Comparison of ENCODE assay signal across 9 mouse cellular contexts in the genomic region with DNA sequence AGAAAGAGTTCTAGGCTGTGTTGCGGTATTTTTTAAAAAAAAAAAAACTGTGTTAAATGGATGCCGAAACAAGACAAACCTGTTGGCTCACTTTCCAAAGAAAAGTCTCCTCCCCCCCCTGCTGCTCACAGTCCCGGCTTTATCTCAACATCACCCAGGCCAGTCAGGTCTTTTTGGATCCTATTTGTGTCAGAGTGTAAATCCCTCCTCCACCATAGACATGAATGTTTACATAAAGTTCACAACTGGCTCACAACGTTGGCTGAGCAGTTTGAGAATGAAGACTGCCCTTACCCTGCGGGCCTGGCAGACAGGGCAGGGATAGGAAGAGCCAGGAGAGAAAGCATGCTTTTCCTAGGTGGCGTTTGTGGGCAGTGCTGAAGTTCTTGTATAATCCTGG. TPM values are rescaled to one million over a fixed set of nuclear protein-coding genes. Genes with fewer than 3 reads are reported as not detected.
DNase-seq lines count a peak whose midpoint lies in the region; ATAC-seq and TF ChIP-seq lines count a peak whose summit lies in the region.
"Had no signal": no experiment of that assay in that cellular context is flagged by ENCODE, and none has a peak within 500 bp of the region (broad histone marks: within the 10 kb centered on the region; RNA-seq: fewer than 3 reads in every experiment).

No protein-coding gene starts in this region.

- WGBS in embryonic facial prominence, embryonic 14.5 days: 22% methylated on average over 6 of the region's 6 CpGs
- WGBS in neural tube, embryonic 15.5 days: 38% methylated on average over 6 of the region's 6 CpGs

- H3K27ac ChIP-seq in layer of hippocampus, adult 2 months: peak overlapping the region; percentile 96
- H3K27ac ChIP-seq in embryonic facial prominence, embryonic 14.5 days (replicated peaks; ENCODE audit: low read depth, low read length): no peak overlapping the region; the same call in 1 of the 2 replicates
- H3K27ac ChIP-seq in neural tube, embryonic 15.5 days (replicated peaks): no peak overlapping the region
- H3K27ac ChIP-seq: liver, embryonic 13.5 days had no signal

- intact Hi-C loops in heart, postnatal 10 days (cut with DNase I): no loop called here

- peak overlapping the region; percentile 87 for H3K4me3 ChIP-seq in layer of hippocampus, adult 2 months
- peak overlapping the region; percentile 63 for H3K4me3 ChIP-seq in embryonic facial prominence, embryonic 14.5 days (ENCODE audit: low read depth, low read length)
- peak overlapping the region; percentile 65 for H3K4me3 ChIP-seq in neural tube, embryonic 15.5 days (replicated peaks)
- H3K4me3 ChIP-seq: liver, embryonic 13.5 days had no signal

- H3K4me1 ChIP-seq in embryonic facial prominence, embryonic 14.5 days (ENCODE audit: control insufficient read depth, insufficient read depth, low read length): peaks cover 20% of the 10 kb centered on the region
- H3K4me1 ChIP-seq in neural tube, embryonic 15.5 days: peaks cover 37% of the 10 kb centered on the region
- H3K4me1 ChIP-seq: liver, embryonic 13.5 days had no signal

- no peak for DNase-seq in layer of hippocampus, adult 2 months (ENCODE audit: low spot score in 2 of 2)
- DNase-seq in layer of hippocampus, postnatal 10 days (ENCODE audit: low spot score in 2 of 2): no peak
- peak; percentile 66 for DNase-seq in embryonic facial prominence, embryonic 14.5 days (ENCODE audit: low spot score)
- DNase-seq in kidney, adult 9 months: peak; percentile 35
- DNase-seq in heart, postnatal 10 days: no peak
- DNase-seq in gastrocnemius, postnatal 10 days: no peak
- no peak for DNase-seq in left cerebral cortex, adult 8-10 months (ENCODE audit: low spot score in 2 of 2)
- DNase-seq: liver, embryonic 13.5 days had no signal

- TF ChIP-seq CTCF in layer of hippocampus, adult 2 months (conservative IDR thresholded peaks at IDR 0.05): no peak

- peak overlapping the region; percentile 90 for H3K4me2 ChIP-seq in embryonic facial prominence, embryonic 14.5 days (ENCODE audit: low read depth, low read length)
- H3K4me2 ChIP-seq in neural tube, embryonic 15.5 days: peak overlapping the region; percentile 89
- H3K4me2 ChIP-seq: liver, embryonic 13.5 days had no signal

- no peak overlapping the region for H3K9ac ChIP-seq in embryonic facial prominence, embryonic 14.5 days (ENCODE audit: low read depth, low read length)
- peak overlapping the region; percentile 77; the same call in 1 of the 2 replicates for H3K9ac ChIP-seq in neural tube, embryonic 15.5 days (replicated peaks)
- H3K9ac ChIP-seq: liver, embryonic 13.5 days had no signal

- peaks cover 21% of the 10 kb centered on the region; the same call in 1 of the 2 replicates for H3K27me3 ChIP-seq in embryonic facial prominence, embryonic 14.5 days (replicated peaks; ENCODE audit: control insufficient read depth, insufficient read depth, low read length)
- H3K27me3 ChIP-seq in neural tube, embryonic 15.5 days (replicated peaks): peaks cover 23% of the 10 kb centered on the region

- H3K9me3 ChIP-seq in embryonic facial prominence, embryonic 14.5 days (ENCODE audit: control insufficient read depth, low read length): no peaks in the 10 kb centered on the region
- no peaks in the 10 kb centered on the region for H3K9me3 ChIP-seq in neural tube, embryonic 15.5 days (replicated peaks)
- H3K9me3 ChIP-seq: liver, embryonic 13.5 days had no signal

- H3K36me3 ChIP-seq in embryonic facial prominence, embryonic 14.5 days (ENCODE audit: control insufficient read depth, insufficient read depth, low read length): no peaks in the 10 kb centered on the region
- no peaks in the 10 kb centered on the region for H3K36me3 ChIP-seq in neural tube, embryonic 15.5 days
- H3K36me3 ChIP-seq: liver, embryonic 13.5 days had no signal

- ATAC-seq in embryonic facial prominence, embryonic 14.5 days (ENCODE audit: low read depth): no peak
- ATAC-seq in neural tube, embryonic 15.5 days (ENCODE audit: low FRiP score): no peak

RNA-seq across cellular contexts. Expression of a gene that starts 2.0 kb away (rescaled TPM):
- total RNA-seq in layer of hippocampus, adult 2 months (2021): 10 to 100 TPM; 73.4 to 77.5 TPM
- total RNA-seq in layer of hippocampus, postnatal 10 days (2021): 10 to 100 TPM; 62.5 to 67.6 TPM
- polyA plus RNA-seq in embryonic facial prominence, embryonic 14.5 days (2014; fragmentation: Nextera tagmentation; extraction: Ambion mirVana): 25.1 and 27.3 TPM in 2 replicates
- 23.8 and 23.9 TPM in 2 replicates for polyA plus RNA-seq in neural tube, embryonic 15.5 days (2015; fragmentation: Nextera tagmentation; extraction: Ambion mirVana)
- total RNA-seq in heart, postnatal 10 days (2021): under 1 TPM; 0.15 to 0.19 TPM
- total RNA-seq in gastrocnemius, postnatal 10 days (2021): 1 to 10 TPM; 2.7 to 4.0 TPM
- total RNA-seq in left cerebral cortex, adult 8-10 months (2022): 10 to 100 TPM; 66.7 to 79.5 (median 75.2) TPM

Comparison
In these comparisons a context has a peak if more than half of its experiments do, and no peak if none do; other contexts are left out.
1. DNase-seq: peak in embryonic facial prominence, embryonic 14.5 days (single experiment) and kidney, adult 9 months (single experiment); none in layer of hippocampus, adult 2 months (0 of 2), layer of hippocampus, postnatal 10 days (0 of 2), heart, postnatal 10 days (0 of 2), gastrocnemius, postnatal 10 days (single experiment) and left cerebral cortex, adult 8-10 months (0 of 2).
2. RNA of a gene that starts 2.0 kb away (total RNA-seq): 73.4 to 77.5 TPM in layer of hippocampus, adult 2 months, 66.7 to 79.5 TPM in left cerebral cortex, adult 8-10 months and 62.5 to 67.6 TPM in layer of hippocampus, postnatal 10 days; 2.7 to 4.0 TPM in gastrocnemius, postnatal 10 days and 0.15 to 0.19 TPM in heart, postnatal 10 days; every median in the first group is over 10 times any median in the second.
3. Peak in every context shown above with its lines, with median percentiles within 50 percentile points of each other: H3K4me3 ChIP-seq.